Mouse (Mus musculus): ENCODE results near the gene Igsf11.

Gene Igsf11

GRCm38 (mm10) chr16:38931519-38931918 is 39.0 kb downstream of the Igsf11 start:
- DNase-seq (ENCODE audit: low read depth in 2 of 2, low spot score in 2 of 2): no peak

GRCm38 (mm10) chr16:38940805-38941204 is 48.3 kb downstream of the Igsf11 start:
- DNase-seq (ENCODE audit: low read depth in 2 of 2, low spot score in 2 of 2): no peak

- DNase-seq (ENCODE audit: low read depth in 2 of 2, low spot score in 2 of 2): no peak
Observed at GRCm38 (mm10) chr16:38941275-38941674, 48.8 kb downstream of the Igsf11 start.

DNA sequence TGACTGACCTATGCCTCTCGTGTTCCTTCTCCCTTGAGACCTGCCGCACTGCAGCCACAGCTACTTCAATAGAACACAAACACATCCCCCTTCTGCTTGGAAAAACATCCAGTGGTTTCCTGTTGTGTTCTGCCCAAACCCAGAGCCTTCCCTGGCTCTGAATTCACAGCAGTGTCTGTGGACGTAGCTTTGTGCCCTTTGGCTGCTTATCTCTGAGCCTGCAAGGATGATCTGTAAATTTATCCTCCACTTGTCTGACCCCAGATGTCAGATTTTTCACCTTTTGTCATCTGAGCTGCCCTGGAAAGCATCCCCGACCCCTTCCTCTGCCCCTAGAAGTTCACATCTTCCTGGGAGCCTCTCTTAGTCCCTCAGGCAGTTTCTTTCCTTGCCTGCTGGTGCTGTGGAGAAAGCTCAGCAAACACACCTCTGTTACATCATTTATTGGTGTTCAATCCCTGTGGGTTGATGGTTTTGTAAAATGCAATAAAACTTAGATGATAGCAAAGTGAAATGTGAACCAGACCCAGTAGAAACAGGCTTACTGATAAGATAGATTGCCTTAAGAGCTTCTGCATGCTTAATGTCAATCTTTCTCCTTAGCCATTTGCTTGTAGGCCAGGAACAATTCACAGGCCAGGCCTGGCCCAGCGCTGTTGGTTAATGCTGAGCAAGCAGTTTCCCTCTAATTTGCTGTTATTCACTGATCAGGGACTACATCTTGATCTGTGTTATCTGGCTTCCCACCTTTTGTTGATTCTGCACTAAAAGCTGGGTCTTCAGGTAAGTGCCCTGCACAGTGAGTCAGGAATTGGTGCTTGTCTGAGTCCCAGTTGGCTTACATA is 51.5 kb downstream of the Igsf11 start:
- no peak for DNase-seq (ENCODE audit: low read depth in 2 of 2, low spot score in 2 of 2)

DNA sequence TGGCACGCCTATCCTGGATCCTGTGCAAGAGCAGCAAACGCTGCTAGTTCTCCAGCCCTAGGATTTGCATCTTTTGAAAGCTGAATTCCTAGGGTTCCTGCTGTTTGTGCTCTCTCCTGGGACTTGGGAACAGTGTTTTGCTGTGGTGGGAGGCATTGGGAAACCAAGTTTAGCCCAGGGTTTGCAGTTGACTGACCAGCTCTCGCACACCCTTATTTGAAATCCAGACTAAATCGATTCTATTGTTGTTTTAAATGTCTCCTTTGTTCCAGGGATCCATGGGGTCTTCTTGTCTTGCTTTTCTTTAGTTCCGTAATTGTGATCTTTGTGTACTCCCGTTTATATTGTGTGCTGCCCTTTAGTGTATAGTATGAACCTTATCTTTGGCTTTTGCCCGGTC is 52.6 kb downstream of the Igsf11 start:
- no peak for DNase-seq (ENCODE audit: low read depth in 2 of 2, low spot score in 2 of 2)

DNA sequence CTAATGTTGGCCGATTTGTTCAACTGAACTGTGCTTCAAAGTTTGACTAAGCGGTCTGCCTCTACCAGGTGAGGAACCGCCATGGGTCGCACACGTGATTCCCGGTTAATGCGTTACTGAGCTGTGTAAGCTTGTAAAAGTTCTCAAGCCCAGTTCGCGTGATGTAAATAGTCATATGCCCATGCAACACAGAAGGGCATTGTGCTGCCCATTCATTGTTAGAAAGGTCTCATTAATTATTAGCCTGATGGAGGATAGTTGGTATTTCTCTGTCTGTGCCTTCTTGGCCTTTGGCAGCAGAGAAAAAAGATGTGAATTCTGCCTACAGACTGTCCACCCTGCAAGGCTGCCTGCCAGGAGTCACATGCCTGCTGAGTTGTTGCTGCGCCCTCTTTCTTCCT is 53.1 kb downstream of the Igsf11 start:
- DNase-seq (ENCODE audit: low read depth in 2 of 2, low spot score in 2 of 2): no peak

DNA sequence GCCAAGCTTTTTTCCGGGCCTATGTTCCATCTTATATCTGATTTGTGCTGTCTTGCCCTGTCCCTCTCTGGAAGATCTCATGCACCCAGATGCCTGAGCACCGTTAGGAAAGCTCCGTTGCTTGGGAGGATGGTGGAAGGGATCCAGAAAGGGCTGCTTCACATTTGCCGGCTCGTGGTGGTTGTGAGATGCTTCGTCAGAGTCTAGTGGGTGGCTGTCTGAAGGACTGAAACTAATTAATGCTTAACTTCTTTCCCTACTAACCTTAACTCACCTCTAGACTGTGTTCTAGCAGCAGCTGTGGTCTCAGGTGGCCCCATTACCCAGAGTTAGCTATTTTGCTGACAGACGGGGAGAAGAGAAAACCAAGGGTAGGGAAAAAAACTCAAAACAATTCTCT is 54.0 kb downstream of the Igsf11 start:
- DNase-seq (ENCODE audit: low read depth in 2 of 2, low spot score in 2 of 2): no peak

DNA sequence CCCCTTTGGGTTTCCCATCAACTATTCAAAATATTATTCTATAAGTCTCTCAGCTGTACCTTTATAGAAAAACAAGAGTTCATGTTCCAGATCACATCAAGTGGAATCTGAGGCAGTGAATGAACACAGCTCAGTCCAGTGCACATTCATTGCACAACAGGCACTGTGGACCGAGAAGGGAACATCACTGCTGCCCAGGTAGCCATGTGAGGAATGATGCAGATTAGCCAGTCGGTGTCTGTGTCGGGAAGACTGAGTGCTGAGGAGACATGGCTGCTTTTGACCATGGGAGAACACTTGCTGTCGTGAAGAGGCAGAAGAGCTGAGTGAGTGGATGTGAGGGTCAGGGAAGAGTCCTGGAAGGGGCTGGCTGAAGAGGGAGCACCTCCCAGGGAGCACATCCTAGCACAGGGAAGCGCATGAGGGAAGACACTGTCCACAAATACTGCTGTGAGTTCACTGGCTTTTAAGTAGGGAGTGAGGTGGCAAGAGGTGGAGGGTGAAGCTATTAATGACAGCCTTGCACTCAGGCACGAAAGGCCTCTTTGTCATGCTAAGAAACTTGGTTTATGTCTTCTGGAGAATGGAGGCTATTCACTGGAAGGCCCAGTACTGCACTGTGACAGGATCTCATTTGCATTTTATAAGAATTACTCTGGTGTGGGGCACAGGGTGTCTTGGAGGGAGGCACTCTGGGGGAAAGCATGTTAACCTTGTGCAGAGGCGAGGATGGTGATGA is 54.8 kb downstream of the Igsf11 start:
- DNase-seq (ENCODE audit: low read depth in 2 of 2, low spot score in 2 of 2): no peak

GRCm38 (mm10) chr16:38948441-38948840 is 56.0 kb downstream of the Igsf11 start:
- no peak for DNase-seq (ENCODE audit: low read depth in 2 of 2, low spot score in 2 of 2)

DNA sequence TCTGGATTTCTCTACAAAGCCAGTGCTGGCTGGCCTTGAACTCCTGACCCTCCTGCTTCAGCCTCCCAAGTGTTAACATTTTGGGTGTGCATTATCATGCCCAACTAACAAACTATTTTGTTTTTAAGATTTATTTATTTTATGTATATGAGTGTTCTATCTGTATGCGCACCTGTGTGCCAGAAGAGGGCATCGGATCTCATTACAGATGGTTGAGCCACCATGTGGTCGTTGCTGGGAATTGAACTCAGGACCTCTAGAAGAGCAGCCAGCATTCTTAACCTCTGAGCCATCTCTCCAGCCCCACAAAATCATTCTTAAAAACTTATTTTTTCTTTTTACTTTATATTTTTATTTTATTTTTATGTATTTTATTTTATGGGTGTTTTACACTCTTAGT is 60.4 kb downstream of the Igsf11 start:
- no peak for DNase-seq (ENCODE audit: low read depth in 2 of 2, low spot score in 2 of 2)

- no peak for DNase-seq (ENCODE audit: low read depth in 2 of 2, low spot score in 2 of 2)
Observed at GRCm38 (mm10) chr16:38953821-38954220, 61.4 kb downstream of the Igsf11 start.

DNA sequence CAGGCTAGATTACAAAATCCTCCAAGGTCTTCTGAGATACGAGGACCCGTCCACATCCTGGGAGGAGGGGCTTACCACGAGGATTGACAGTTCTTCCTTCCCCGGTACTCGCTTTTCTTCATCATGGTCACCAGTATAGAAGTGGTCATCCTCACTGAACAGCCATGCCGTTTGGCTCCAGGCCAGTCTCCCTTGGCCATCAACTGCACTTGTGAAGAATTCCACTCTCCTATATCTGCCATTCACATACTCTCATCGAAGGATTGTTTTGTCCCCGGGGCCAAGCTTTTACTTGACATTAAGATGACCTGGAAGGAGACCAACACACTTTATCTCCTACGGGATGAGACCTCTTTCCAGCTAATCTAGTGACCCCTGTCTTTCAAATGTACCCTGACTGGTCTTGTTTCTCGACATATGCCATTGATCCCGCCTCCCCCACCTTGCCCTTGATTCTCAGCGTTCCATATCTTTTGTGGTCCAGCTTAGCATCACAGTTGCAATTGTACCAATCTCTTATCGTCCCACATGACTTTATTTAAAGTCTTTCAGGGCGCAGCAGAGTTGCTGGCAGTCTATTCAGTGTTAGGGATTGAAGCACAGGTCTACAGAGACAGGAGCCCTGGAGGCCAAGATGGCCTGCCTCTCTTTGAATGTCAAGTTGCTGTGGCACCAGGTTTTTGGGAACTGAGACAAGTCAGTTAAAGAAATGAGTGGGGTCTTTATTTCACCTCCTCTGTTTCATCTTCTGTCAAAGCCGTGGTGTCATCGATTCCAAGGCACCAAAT is 62.2 kb downstream of the Igsf11 start:
- no peak for DNase-seq (ENCODE audit: low read depth in 2 of 2, low spot score in 2 of 2)

- no peak for DNase-seq (ENCODE audit: low read depth in 2 of 2, low spot score in 2 of 2)
Observed at GRCm38 (mm10) chr16:38955296-38955695, 62.8 kb downstream of the Igsf11 start.

- no peak for DNase-seq (ENCODE audit: low read depth in 2 of 2, low spot score in 2 of 2)
Observed at GRCm38 (mm10) chr16:38958801-38959200, 66.3 kb downstream of the Igsf11 start.

DNA sequence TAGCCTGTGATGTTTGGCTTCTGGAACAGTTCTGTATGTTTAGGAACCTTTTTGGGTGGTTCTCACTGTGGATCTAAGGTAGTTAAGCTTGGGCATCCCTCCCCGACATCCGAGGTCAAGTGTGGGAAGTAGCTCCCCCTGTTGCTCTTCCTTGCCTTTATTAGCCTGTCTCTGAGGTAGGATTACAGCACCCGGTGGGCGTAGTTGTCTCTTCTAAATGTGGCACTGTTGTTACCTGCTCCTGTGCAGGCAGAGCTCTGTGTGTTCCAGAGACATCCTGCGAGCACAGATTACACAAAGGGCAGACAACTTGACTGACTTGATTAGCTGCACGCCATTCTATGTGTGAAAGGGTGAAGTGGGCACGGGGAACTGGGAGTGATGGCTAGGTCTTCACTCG is 68.1 kb downstream of the Igsf11 start:
- no peak for DNase-seq (ENCODE audit: low read depth in 2 of 2, low spot score in 2 of 2)

GRCm38 (mm10) chr16:38961865-38962264 is 69.4 kb downstream of the Igsf11 start:
- no peak for DNase-seq (ENCODE audit: low read depth in 2 of 2, low spot score in 2 of 2)

- DNase-seq (ENCODE audit: low read depth in 2 of 2, low spot score in 2 of 2): no peak
Observed at GRCm38 (mm10) chr16:38962695-38963094, 70.2 kb downstream of the Igsf11 start.

GRCm38 (mm10) chr16:38967026-38967425 is 74.6 kb downstream of the Igsf11 start:
- no peak for DNase-seq (ENCODE audit: low read depth in 2 of 2, low spot score in 2 of 2)

GRCm38 (mm10) chr16:38976151-38976550 is 83.7 kb downstream of the Igsf11 start:
- no peak for DNase-seq (ENCODE audit: low read depth in 2 of 2, low spot score in 2 of 2)

DNA sequence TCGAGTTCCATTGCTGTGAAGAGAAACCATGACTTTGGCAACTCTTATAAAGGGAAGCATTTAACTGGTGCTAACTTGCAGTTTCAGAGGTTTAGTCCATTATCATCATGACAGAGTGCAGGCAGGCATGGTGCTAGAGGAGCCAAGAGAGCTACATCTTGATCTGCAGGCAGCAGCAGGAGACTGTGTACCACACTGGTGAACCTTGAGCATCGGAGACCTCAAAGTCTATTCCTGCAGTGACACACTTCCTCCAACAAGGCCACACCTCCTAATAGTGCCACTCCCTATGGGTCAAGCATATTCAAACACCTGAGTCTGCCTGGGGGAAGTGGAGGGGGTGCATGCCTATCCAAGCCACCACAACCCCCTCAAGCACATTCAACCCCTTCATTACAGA is 86.1 kb downstream of the Igsf11 start:
- no peak for DNase-seq (ENCODE audit: low read depth in 2 of 2, low spot score in 2 of 2)

- DNase-seq (ENCODE audit: low read depth in 2 of 2, low spot score in 2 of 2): no peak
Observed at GRCm38 (mm10) chr16:38980546-38980945, 88.1 kb downstream of the Igsf11 start.

- no peak for DNase-seq (ENCODE audit: low read depth in 2 of 2, low spot score in 2 of 2)
Observed at GRCm38 (mm10) chr16:38982051-38982450, 89.6 kb downstream of the Igsf11 start.
